Mouse (Mus musculus) spleen, postnatal 14 days (tissue): ENCODE data around the gene Adamts4.

Experiments used
- DNase-seq, 2 experiments: peaks; one replicate each; pipeline ENCODE4 v3.0.0; 2021 to 2022; ENCODE audit warnings: low spot score in 2 of 2

Gene Adamts4

DNA sequence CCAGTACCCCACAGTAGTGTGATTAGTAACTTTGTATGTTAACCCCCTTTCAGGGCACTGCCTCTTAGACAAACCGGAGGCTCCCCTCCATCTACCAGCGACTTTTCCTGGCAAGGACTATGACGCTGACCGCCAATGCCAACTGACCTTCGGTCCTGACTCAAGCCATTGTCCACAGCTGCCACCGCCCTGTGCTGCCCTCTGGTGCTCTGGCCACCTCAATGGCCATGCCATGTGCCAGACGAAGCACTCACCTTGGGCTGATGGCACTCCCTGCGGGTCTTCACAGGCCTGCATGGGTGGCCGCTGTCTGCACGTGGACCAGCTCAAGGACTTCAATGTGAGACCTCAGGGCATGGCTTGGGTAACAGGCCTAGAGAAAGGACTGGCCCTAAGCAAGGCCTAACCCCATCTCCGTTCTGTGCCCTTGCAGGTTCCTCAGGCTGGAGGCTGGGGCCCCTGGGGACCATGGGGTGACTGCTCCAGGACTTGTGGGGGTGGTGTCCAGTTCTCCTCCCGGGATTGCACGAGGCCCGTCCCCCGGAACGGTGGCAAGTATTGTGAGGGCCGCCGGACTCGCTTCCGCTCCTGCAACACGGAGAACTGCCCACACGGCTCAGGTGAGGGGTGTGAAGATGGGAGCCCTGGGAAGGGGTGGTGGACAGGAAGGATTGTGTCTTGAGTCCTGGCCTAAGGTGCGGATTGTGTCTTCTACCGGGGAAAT is 6.0 kb downstream of the Adamts4 start:
- no peak for DNase-seq

DNA sequence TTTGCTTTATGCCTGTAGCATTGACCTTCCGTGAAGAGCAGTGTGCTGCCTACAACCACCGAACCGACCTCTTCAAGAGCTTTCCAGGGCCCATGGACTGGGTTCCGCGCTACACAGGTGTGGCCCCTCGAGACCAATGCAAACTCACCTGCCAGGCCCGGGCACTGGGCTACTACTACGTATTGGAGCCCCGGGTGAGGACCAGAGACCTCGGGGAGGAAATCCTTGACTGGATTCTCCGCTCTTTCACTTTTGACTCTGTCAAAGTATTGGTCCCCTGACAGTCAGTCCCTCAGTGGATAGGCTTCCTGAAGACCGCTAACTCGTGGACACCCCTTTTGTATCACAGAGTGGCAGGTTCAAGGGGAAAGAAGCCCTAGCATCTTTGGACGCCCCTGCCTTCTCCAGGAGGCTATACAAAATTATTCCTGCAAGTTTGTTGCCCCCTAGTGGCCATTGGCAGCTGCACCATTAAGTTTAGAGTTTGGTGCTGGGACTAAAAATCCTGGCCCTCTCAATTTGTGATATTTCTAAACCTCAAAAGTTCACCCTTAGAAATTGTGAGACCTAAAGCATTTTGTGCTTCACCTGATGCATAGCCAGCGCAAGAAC is 6.8 kb downstream of the Adamts4 start:
- DNase-seq, result peak in 1 of 2 experiments; percentile 63

DNA sequence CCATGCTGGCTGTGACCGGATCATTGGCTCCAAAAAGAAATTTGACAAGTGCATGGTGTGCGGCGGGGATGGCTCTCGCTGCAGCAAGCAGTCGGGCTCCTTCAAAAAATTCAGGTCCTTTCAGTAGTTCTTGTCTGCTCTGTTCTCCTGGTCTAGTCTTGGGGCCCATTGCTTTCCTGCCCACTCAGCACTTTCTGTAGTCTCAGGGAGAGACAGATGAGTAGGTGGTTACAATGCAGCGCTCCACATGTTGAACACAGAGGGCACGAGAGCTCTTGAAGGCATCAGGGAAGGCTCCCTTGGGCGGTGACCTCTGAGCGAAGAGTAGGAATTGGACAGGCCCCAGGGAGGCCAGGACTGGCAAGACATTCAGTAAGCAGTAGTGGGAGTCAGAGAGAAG is 7.6 kb downstream of the Adamts4 start:
- no peak for DNase-seq

DNA sequence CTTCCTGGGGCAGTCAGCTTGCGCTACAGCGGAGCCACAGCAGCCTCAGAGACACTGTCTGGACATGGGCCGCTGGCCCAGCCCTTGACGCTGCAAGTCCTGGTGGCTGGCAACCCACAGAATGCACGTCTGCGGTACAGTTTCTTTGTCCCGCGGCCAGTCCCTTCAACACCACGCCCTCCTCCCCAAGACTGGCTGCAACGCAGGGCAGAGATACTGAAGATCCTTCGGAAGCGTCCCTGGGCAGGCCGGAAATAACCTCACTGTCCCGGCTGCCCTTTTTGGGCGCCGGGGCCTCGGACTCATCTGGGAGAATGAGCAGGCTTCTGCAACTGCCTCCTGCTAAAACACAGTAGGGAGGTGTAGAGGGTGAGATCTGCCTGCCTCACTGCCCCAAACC is 8.7 kb downstream of the Adamts4 start:
- DNase-seq, result no peak

DNA sequence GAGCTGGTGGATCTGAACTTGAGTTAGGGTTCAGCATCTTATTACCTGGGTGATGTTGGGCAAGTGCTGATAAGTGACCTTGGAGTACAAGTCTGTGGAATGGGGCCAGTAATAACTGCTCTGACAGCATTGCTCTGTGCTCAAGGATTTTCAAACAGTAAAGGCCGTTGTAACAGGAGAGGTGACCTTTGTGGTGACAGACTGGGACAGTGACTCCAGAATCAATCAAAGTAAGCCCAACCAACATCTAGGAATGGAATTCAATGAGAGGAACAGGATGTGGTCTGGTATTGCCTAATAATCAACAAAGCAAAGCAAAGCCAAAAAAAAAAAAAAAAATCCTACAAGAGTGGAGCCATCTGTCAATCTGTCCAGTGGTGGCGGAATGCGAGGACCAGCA is 10.1 kb downstream of the Adamts4 start:
- no peak for DNase-seq

DNA sequence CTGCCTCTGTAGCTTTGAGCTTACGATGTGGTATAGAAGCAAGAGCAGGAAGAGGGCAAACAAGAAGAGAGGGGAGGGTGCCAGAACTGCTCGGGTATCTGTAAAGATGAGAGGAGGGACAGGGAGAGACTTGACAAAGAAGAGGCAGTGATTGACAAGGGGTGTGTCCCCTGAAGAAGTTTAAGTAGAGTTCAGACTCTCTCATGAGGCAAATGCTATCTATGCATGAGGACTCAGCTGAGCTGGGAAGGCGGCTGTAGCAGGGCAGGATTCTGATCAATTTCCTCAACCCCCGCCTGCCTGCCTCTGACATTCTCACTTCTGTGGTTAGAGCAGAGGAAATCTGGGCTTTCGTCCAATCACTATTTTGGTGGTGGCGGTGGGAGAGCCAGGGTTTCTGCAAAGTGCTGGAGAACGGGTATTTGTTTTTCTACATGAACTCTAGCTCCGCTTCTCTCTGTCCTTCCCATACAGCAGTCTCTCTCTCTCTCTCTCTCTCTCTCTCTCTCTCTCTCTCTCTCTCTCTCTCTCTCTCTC is 12.4 kb downstream of the Adamts4 start:
- DNase-seq, result no peak

DNA sequence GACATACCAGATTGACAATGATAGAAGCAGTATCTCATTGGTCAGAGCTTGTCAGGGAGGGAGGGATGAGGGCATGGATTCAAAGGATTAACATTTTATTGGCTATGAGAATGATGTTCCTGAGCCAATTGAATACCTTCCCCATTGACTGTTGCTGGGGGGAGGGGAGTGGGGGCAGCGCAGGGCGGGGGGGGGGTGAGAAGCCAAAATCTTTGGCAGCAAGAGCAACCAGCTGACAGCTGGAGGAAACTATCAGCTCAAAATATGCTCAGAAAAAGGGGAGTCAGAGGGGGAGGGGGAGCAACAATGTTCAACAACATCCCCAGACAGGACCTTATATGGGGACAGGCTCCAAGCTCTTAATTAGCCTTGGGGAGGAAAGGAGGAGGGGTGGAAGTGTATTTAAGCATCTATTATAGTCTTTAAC is 13.0 kb downstream of the Adamts4 start:
- no peak for DNase-seq

DNA sequence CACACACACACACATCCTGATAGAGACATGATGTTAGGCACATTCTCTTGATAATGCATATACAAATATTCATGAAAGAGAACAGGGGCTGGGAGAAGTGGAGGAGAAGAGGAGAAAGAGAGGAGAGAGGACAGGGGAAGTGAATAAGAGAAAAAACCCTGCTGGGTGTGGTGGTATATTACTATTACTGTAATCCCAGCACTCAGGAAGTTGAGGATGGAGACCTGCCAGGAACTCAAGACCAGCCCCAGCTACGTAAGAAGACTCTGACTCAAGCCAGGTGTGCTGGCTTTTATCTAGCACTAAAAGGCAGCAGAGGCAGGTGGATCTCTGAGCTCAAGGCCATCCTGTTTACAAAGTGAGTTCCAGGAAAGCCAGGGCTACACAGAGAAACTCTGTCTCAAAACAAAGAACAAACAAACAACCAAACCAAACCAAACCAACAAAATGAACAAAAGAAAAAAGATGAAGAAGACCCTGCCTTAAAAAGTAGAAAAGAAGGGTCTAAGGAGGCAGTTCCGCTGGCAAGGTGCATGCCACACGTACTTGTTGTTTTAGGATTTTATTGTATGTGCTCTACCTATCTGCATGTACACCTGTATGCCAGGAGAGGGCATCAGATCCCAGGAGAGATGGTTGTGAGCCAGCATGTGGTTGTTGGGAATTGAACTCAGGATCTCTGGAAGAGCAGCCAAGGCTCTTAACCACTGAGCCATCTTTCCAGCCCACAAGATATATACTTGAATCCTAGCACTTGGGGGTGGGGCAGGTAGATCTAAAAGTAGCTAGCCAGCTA is 13.6 kb downstream of the Adamts4 start:
- no peak for DNase-seq

DNA sequence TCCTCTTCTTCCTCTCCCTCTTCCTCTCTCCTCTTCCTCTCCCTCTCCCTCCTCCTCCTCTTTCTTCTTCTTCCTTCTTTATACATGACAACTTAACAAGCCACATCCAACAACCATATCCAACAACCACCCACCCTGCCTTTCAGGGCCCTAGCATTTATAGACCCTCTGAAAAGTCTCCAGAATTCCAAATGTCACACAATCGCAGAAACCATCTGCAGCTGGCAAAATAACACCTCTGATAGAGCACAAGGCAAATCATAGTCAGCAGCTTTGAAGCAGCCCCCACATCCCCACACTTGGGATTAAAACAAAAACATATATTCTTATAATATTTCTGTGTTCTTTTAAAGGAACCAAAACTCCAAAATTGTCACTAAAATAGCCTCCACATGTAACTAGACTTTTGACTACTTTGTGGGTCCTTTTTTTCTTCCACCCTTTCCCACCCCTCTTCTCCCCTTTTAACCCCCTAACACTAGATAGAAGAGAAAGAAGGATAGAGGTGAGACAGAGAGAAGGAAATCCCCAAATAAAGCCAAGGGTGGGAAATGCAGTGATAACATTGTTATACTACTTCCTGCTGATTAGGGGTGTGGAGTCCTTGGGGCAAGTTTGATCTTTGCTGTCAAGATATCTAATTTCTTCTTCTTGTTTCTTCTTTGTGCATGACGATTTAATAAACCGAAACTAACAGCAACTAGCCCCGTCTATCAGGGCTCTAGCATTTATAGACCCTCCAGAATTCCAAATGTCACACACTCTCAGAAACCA is 15.9 kb downstream of the Adamts4 start:
- no peak for DNase-seq

DNA sequence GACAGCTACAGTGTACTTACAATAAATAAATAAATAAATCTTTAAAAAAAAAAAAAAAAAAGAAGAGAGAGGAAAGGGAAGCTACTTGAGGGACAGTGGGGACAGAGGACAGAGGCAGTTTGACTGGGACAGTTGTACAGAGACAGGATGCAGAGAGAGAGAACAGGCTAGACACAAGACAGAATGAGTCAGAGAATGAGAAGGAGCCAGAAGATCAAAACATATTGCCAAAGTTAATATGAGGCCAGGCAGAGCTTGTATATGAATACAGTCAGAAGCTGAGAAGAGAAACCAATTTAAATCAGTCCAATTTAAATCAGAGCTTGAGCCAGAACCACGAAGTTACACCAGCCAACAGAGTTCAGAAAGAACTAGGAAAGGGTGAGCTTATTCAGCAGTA is 18.1 kb downstream of the Adamts4 start:
- DNase-seq, result no peak

DNA sequence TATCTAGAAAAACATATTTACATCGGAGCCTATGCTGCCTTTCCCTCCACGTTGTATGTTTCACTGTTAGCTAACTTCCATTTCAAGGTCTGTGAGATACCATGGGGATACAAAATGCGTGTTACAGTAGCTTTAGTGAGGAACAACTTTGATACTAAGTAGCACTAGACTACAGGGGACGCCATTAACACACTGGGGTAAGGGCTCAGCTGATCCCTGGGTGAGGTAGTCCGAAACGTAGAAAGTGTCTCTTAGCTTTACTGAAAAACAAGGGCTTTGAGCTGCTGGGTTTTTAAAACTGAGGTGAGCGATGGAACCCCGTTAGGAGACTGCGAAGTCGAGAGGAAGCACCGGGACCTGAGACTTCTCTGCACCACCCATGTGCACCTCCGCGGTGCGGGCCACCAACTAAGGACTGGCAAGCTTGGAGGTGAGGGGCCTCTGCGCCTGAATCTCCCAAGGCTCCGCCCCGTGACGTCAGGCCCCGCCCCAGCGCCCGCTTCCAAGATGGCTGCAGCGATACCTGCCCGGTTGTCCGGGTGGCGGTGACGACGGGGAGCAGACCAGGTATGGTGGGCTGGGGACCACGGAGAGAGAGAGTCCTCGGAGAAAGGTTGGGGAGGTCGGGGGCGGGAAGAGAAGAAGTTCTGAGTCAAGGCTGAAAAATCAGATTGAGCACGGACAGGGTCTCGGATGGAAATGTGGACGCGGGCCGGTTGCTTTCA is 19.8 kb downstream of the Adamts4 start, which contains the start of gene B4galt3:
TSS of gene B4galt3 (plus strand) at position 481 of the 725 bp plus-strand sequence.
- DNase-seq, result peak; percentile 98 to 99

DNA sequence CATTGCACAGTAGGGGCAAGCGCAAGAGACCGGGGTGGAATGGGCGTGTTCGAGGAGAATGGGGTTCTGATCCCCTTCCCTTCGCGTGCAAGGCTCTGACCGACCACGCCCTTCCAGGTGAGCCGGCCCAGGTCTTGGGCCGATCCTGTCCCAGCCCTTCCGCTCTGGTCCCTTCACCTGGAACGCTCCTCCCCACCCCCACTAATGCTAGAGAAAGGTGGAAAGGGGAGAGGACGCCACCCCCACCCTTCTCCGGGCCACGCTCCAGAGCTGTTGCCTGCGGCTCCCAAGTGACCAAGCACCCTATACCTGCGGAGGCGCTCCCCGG is 20.3 kb downstream of the Adamts4 start:
- no peak for DNase-seq

DNA sequence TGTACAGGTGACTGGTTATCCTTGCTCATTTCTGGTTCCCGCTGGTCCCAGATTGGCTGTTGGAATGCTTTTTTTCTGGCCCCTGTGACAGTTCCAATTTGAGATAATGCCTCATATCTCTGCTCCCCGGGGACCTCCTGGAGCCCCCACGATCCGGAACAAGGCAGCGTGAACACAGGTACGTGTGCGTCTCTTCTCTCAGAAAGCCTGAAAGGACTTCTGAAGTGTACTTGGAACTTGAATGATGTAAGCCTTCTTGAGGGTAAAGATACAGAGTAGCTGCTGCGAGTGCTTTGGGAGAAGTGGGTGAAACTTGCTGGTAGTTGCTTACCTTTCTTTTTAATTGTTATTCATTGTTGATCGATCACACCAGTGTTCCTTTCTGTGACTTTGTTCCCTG is 21.0 kb downstream of the Adamts4 start:
- no peak for DNase-seq

DNA sequence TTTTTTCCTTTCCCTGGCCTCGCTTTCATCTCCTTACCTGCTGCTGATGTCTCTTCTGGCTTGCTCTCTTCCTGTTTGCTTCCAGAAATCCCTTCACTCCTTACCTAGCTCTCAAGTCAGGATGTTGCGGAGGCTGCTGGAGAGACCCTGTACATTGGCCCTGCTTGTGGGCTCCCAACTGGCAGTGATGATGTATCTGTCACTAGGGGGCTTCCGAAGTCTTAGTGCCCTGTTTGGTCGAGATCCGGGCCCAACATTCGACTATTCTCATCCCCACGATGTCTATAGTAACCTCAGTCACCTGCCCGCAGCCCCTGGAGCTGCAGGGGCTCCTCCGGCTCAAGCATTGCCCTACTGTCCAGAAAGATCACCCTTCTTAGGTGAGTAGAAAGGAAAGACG is 21.4 kb downstream of the Adamts4 start:
- no peak for DNase-seq

DNA sequence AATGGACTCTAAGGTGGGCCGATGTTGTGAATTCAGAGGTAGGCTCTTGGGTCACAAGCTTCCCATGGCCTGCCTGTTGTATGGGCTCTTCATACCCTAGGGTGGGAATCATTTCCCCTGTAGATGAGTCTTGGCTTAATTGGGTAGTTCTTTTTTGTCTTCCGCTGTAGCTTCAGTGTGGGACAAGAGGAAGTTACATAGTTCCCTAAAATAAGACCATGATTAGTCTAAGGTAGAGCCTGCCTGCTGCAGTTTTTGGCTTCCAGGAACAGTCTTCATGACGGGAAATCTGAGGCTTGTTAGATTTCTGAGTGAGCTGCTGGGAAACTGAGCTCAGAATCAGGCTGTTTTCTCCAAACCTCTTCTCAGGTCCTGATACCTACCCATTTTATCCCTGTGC is 21.9 kb downstream of the Adamts4 start:
- DNase-seq, result no peak

DNA sequence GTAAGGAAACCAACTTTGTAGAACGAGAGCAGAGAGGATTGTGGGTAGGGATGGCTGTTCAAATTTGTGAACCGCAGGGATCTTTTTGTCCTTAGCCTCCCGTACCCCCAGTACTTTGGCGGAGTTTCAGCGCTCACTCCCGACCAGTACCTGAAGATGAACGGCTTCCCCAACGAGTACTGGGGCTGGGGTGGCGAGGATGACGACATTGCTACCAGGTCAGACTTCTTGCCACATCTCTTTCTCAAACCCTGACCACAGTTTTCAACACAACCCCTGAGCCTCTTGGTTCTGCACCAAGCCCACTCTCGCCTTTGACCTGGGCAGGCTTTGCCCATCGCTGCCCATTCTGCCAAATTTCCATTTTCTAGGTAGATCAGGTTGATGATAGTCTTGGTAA is 23.9 kb downstream of the Adamts4 start:
- DNase-seq, result no peak

DNA sequence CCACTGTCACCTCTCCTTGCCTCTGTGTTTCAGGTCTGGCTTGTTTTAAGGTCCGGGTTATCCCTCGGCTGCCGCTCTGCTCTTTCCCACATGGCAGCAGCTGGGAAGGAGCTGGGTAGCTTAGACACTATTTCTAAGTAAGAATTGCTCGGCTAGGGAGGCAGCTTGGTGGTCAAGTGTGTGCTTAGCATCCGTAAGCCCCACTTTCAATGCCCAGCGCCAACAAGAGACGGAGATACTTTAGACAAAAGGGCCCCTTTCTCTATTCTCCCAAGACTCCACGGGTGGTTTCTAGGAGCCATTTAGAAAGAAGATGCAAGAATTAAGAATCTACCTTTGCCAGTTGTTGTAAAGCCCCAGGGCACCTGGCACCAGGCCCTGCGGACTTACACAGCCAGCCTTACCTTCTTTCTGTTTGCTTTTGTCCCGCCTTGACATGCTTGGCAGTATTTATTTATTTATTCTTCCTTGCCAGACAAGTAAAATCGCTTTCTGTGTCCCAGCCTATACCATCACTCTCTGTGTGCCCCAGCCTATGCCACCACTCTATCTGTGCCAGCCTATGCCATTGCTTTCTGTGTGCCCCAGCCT is 25.0 kb downstream of the Adamts4 start:
- DNase-seq, result no peak

DNA sequence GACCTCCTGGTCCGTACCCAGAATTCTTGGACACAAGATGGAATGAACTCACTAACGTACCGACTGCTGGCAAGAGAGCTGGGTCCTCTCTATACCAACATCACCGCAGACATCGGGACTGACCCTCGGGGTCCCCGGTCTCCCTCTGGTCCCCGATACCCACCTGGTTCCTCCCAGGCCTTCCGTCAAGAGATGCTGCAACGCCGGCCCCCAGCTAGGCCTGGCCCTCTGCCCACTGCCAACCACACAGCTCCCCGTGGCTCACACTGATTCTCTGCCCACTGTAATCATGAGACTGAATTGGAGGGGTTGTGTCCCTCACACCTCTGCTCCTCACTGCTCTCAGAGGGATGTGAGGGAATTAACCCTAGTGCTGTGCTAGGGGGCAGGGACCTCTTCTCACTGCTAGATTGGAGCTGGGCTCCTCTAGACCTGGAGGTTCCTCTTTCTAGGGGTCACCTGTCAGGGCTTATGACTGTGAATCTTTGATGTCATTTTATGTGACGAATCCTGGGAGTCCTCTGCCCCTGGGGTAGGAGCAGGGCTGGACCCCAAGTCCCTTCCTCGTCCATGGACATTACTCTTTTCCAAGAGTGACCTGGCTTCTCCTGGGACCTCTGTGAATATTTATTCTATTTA is 26.0 kb downstream of the Adamts4 start:
- DNase-seq, result no peak

DNA sequence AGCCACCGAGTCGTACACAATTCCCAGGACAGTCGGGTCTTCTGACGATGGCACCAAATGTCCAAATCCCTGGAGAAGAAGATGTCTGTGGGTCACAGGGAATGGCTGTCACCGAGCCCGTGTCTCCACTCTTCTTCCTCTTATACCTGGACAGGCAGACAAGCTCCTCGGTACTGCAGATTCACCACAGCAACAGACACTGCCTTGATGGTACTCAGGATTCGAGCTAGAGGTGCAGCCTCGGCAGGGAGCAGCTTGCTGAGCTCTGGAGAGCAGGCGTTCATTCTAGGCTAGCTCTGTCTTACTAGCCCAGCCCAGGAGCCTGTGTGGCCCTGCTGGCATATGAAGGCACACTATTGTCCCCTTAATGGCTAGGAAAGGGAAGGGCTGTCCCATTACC is 27.5 kb downstream of the Adamts4 start:
- no peak for DNase-seq

DNA sequence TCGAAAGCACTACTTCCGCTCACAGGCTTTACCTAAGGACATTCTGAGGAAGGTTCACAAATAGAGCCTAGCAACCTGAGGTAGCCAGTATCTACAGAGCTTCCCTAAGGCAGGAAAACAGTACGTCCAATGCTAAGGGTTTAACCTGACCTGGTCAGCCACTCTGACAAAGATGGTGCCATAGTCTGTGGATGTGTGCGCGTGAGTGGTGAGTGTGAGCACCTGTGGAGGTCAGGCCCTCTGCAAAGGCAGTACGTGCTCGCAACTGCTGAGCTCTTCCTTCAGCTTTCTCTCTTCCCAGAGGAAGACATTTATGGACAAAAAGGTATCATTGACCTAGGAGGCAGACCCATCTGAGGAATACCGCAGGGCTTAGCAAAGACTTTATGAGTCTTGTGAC is 28.2 kb downstream of the Adamts4 start:
- no peak for DNase-seq
